Mouse (Mus musculus) neural tube, embryonic 12.5 days (tissue): ENCODE results near the gene Trim17. TPM values are rescaled to one million over a fixed set of nuclear protein-coding genes. Genes with fewer than 3 reads are reported as not detected.
A peak's percentile ranks its signal among the peaks of the same experiment; 100 is the strongest.

Source experiments
- ATAC-seq: fragments of 200-750 bp; cut with Nextera tagmentation; 2 replicates; pipeline ENCODE4 v1.8.0; 2017; ENCODE audit warnings: low read depth, mild to moderate bottlenecking, moderate TSS enrichment, moderate library complexity; ENCODE audit not compliant: low FRiP score
- H3K27ac ChIP-seq: fragments of 300-500 bp; sonication (generic); 2 replicates; pipeline ENCODE4 v1.5.1; 2016
- H3K27me3 ChIP-seq: fragments of 300-500 bp; sonication (generic); replicated peaks from 2 replicates; pipeline ENCODE4 v1.6.1; 2016; ENCODE audit warnings: mild to moderate bottlenecking
- H3K36me3 ChIP-seq: fragments of 300-500 bp; sonication (generic); 2 replicates; pipeline ENCODE4 v1.6.1; 2016; ENCODE audit warnings: mild to moderate bottlenecking
- H3K4me1 ChIP-seq: fragments of 300-500 bp; sonication (generic); 2 replicates; pipeline ENCODE4 v1.6.1; 2016
- H3K4me2 ChIP-seq: fragments of 300-500 bp; sonication (generic); replicated peaks from 2 replicates; pipeline ENCODE4 v1.6.1; 2016; ENCODE audit warnings: mild to moderate bottlenecking
- H3K4me3 ChIP-seq: fragments of 300-500 bp; sonication (generic); 2 replicates; pipeline ENCODE4 v1.5.1; 2016
- H3K9ac ChIP-seq: fragments of 300-500 bp; sonication (generic); 2 replicates; pipeline ENCODE4 v1.6.1; 2016; ENCODE audit warnings: mild to moderate bottlenecking
- H3K9me3 ChIP-seq: fragments of 300-500 bp; sonication (generic); 2 replicates; pipeline ENCODE4 v1.6.1; 2016; ENCODE audit warnings: mild to moderate bottlenecking
- WGBS: fragments of 180-500 bp; shearing (Covaris S2); methylation state at CpG from one replicate; pipeline ENCODE4 v1.1.7; 2016; 5-methylcytosine and 5-hydroxymethylcytosine counted together
- polyA plus RNA-seq: library from polyadenylated mRNA; unstranded; fragments of >200 nt; fragmentation: Nextera tagmentation; extraction: Ambion mirVana; gene quantifications from 2 replicates; pipeline ENCODE4 v1.2.1, GENCODE M21; 2016

The Trim17 gene
- 0.84 and 1.0 TPM in 2 replicates for polyA plus RNA-seq

DNA sequence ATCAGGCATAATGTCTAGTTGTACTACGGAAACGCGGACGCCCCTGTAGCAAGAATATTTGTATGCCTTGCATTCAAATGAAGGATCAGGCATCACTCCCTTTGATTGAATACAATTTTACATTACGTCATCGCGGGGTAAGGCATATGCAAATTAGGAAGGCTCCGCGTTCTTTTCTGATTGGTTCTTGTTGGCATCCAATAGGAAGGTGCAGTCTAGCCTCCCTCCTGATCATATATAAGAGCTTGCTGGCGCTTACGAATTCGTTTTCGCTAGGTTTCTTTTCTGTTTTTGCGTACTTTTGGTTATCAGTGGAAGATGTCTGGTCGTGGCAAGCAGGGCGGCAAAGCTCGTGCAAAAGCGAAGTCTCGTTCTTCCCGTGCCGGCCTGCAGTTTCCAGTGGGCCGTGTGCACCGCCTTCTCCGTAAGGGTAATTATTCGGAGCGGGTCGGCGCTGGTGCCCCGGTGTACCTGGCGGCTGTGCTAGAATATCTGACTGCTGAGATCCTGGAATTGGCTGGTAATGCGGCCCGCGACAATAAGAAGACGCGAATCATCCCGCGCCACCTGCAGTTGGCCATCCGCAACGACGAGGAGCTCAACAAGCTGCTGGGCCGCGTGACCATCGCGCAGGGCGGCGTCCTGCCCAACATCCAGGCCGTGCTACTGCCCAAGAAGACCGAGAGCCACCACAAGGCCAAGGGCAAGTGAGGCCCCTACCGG, at the start of gene Trim17, which contains the start of gene Hist3h2a:
Gene Trim17, plus strand, starts transcription at position 266 of the 723 bp plus-strand sequence.
Gene Hist3h2a, plus strand, starts transcription at position 266 of the 723 bp plus-strand sequence.
- WGBS = under 1% methylated on average over 49 of the region's 49 CpGs

DNA sequence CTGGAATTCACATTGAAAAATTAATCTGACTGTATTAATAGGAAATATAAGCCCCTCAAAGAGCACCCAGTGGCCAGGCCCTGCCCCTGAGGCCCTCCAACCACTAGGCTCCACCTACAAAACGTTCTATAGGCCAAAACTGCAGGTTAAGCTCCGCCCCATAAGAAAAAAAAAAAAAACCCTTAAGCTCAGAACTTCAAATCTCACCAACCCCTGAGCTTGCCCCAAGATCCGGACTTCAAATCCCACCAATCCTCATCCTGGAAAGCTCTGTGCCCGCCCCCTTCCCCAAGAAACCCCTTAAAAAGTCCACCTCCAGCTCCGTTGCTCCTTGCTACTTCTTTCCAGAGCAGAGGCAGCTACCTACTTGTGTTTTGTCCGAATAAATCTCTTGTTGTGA, 49.6 kb upstream of the Trim17 start:
- no peaks in the 10 kb centered on the region for H3K27me3 ChIP-seq
- no peaks in the 10 kb centered on the region for H3K9me3 ChIP-seq
- no peak overlapping the region for H3K9ac ChIP-seq
- H3K4me1 ChIP-seq = peaks cover 6% of the 10 kb centered on the region; the same call in 1 of the 2 replicates
- H3K36me3 ChIP-seq = peaks cover 13% of the 10 kb centered on the region
- 51% methylated on average over 6 of the region's 6 CpGs for WGBS
- H3K4me2 ChIP-seq = 0 out of 2 replicates have a peak overlapping the region, but pooled peaks have one; percentile 88
- H3K27ac ChIP-seq = no peak overlapping the region
- ATAC-seq = no peak
- no peak overlapping the region for H3K4me3 ChIP-seq

More for the DNA sequence above, at the start of gene Trim17, which contains the start of gene Hist3h2a:
- H3K9me3 ChIP-seq = no peaks in the 10 kb centered on the region
- H3K4me1 ChIP-seq = peaks cover 31% of the 10 kb centered on the region
- peak within 1 kb of the TSS; percentile 87 for H3K9ac ChIP-seq
- peak within 1 kb of the TSS; percentile 71 for H3K4me3 ChIP-seq
- H3K27me3 ChIP-seq = no peaks in the 10 kb centered on the region
- H3K27ac ChIP-seq = peak within 1 kb of the TSS; percentile 98
- peak within 1 kb of the TSS; percentile 91 for H3K4me2 ChIP-seq
- peak; percentile 90 for ATAC-seq
- H3K36me3 ChIP-seq = peaks cover 10% of the 10 kb centered on the region; the same call in 1 of the 2 replicates

DNA sequence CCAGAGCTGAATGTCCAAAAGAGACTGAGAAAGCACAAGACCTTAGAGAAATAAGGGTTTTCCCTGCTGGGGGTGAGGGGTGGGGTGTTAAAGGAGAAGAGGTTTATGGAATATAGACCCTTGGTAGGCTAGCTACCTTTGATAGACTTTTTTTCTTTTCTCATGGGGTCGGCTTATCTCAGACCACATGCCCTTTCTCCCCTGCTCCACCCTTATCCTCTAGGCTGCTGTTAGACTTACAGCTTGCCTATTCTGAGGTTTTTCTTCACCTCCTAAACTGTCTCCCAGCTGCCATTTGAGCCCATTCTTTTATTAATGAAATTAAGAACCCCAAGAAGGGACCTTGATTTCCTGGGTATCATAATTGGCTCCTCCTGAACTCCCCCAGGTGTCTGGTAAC, 40.7 kb upstream of the Trim17 start:
- no peak for ATAC-seq
- H3K27ac ChIP-seq = no peak overlapping the region
- no peaks in the 10 kb centered on the region for H3K9me3 ChIP-seq
- H3K4me1 ChIP-seq = peaks cover 3% of the 10 kb centered on the region; the same call in 1 of the 2 replicates
- H3K4me3 ChIP-seq = no peak overlapping the region
- H3K36me3 ChIP-seq = no peaks in the 10 kb centered on the region
- H3K9ac ChIP-seq = no peak overlapping the region
- 0 out of 2 replicates have a peak overlapping the region, but pooled peaks have one; percentile 56 for H3K4me2 ChIP-seq
- no peaks in the 10 kb centered on the region for H3K27me3 ChIP-seq
- 94% methylated on average over 1 of the region's 1 CpGs for WGBS

DNA sequence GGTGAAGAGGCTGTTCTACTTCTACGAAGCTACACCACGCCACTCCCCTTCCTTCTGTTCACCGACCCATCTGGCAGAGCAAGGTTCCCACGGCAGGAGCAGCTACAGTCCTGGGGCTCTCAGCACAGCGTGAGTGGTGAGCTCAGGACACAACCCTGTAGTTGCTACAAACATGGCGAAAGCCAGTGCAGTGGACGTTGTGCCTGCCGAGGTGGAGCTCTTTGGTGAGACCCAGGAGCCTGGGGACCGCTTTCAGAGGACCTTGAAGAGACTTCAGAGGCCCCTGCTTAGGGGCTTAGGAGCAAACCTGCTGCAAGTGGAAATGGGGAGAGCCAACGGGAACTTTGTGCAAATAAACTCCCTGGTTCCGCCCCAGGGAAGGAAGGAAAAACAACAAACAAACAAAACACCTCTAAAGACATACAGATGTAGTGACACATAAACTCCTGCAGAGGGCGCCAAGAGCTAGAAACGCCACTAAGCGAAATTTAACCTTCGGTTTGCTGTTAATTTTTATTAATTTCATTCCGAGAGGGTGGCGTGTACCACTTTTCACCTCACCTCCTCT, 39.9 kb upstream of the Trim17 start:
- Histone ChIP-seq H3K27ac (no peak overlapping the region), H3K9me3 (no peaks in the 10 kb centered on the region), H3K4me1 (peaks cover 3% of the 10 kb centered on the region; the same call in 1 of the 2 replicates), H3K9ac (peak overlapping the region; percentile 0; the same call in 1 of the 2 replicates), H3K36me3 (no peaks in the 10 kb centered on the region), H3K4me3 (peak overlapping the region; percentile 16; the same call in 1 of the 2 replicates), H3K4me2 (peak overlapping the region; percentile 56), H3K27me3 (no peaks in the 10 kb centered on the region)
- no peak for ATAC-seq
- 28% methylated on average over 17 of the region's 17 CpGs for WGBS

DNA sequence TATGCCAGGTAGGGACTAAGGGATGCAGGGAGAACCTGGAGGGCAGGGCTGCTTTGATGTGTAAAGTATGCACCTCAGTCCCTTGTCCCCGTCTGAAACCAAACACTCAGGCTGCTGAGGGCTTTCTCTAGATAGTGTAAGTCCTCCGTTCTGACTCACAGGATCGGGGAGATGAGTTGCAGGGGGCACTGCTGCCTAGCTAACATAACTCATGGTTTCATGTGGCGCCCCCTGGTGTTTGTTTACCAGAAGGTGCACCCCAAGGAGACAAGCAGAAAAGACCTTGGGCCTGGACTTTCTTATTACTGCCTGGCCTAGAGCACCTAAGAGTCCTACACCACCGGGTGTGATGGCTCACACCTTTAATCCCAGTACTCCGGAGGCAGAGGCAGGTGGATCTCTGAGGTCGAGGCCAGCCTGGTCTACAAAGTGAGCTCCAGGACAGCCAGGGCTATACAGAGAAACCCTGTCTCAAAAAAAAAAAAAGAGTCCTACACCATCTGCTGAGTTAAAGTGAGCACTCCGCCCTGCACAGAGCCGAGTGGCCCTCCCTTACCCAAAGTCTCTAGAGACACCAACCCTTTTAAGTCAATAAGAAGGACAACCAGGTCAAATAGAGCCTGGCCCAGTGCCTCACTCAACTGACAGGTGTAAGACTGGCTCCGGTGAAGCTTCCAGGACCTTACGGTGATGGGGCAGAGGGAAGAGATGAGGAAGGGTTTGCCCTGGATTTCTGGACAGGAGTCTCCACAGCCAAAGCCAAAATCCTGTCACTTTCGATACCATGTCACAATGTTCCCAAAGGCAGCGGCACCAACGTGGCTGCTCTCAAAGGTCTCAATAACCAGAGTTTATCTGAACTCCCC, 37.4 kb upstream of the Trim17 start:
- no peak for ATAC-seq
- H3K36me3 ChIP-seq = no peaks in the 10 kb centered on the region

DNA sequence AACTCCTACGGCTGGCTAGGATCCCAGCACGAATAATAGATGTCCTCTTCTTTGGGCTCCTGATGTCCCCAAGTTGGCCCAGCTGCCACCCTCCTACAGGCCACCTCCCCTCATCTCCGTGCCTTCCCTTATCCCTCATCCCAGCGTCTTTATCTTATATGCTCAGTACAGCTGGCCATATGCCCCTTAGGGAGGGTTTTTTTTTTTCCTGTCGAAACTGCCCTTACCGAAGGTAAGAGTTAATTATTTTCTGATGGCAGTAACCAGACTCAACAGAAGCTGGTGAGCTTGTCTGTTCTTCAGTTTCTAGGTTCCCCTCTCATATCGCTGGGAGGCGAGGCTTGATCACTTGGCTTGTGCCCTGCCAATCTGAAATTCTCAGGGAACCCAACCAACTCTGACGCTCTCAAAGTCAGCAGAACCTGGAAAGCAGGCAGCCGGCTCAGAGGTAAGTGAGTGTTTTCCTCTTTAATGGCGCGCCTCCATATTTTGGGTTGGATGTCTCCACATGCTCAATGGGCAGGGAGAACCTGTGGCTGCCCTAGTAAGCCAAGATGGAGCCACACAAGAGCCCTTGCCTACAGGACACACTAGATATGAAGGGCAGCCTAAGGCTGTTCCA, 36.6 kb upstream of the Trim17 start, which contains the start of gene Btnl10:
Gene Btnl10, plus strand, starts transcription at position 164 of the 622 bp plus-strand sequence.
- H3K4me1 ChIP-seq = peaks cover 3% of the 10 kb centered on the region; the same call in 1 of the 2 replicates
- no peak within 1 kb of the TSS for H3K27ac ChIP-seq
- H3K4me3 ChIP-seq = no peak within 1 kb of the TSS
- no peak for ATAC-seq
- H3K9me3 ChIP-seq = no peaks in the 10 kb centered on the region
- H3K4me2 ChIP-seq = no peak within 1 kb of the TSS
- WGBS = 89% methylated on average over 12 of the region's 12 CpGs
- H3K36me3 ChIP-seq = no peaks in the 10 kb centered on the region
- H3K27me3 ChIP-seq = no peaks in the 10 kb centered on the region
- no peak within 1 kb of the TSS for H3K9ac ChIP-seq

More for the DNA sequence above, 37.4 kb upstream of the Trim17 start:
- H3K4me3 ChIP-seq = no peak overlapping the region
- H3K27ac ChIP-seq = no peak overlapping the region
- H3K27me3 ChIP-seq = no peaks in the 10 kb centered on the region
- H3K9ac ChIP-seq = no peak overlapping the region
- WGBS = 57% methylated on average over 14 of the region's 14 CpGs
- no peak overlapping the region for H3K4me2 ChIP-seq
- H3K4me1 ChIP-seq = peaks cover 3% of the 10 kb centered on the region; the same call in 1 of the 2 replicates
- no peaks in the 10 kb centered on the region for H3K9me3 ChIP-seq

DNA sequence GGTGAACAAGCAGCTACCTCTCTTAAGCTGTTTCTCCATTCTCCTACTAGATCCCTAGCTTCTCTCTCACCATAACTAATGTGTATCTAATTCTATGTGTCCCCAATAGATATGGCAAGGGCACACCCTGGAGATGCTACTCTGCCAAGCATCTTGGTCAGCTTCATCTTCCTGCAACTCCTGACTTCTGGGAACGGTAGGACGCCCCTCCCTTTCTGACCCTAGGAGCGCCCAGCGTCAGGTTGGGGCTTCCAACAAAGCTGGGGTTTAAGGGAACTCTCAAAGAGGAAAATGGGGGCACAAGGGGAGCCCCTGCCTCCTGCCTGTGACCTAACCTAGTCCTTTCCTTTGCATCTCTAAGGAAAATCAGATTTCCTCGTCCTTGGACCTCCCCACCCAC, 35.7 kb upstream of the Trim17 start:
- 80% methylated on average over 5 of the region's 5 CpGs for WGBS

DNA sequence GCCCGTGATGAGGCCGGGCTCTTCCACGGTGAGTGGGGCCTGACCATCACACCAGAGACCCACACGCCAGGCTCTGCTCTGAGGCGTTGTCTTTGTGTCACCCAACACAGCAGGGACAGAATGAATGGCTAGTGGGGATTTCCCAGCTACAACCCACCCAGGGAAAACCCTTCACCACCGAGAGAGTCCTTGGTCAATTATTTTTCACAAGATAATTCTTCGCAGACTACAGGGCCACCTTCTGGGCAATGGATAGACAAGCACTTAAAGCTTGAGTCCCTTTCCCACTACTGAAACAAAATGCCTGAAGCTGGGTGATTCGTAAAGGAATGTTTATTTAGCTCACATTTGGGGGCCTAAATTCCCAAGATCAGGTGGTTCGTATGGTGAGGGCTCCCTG, 32.1 kb upstream of the Trim17 start:
- Histone ChIP-seq H3K4me2 (no peak overlapping the region), H3K27me3 (no peaks in the 10 kb centered on the region)
- 82% methylated on average over 9 of the region's 9 CpGs for WGBS

More for the DNA sequence above, 35.7 kb upstream of the Trim17 start:
- Histone ChIP-seq H3K27me3 (no peaks in the 10 kb centered on the region), H3K4me2 (no peak overlapping the region), H3K4me1 (peaks cover 3% of the 10 kb centered on the region; the same call in 1 of the 2 replicates), H3K36me3 (no peaks in the 10 kb centered on the region), H3K9me3 (no peaks in the 10 kb centered on the region), H3K27ac (no peak overlapping the region), H3K9ac (no peak overlapping the region), H3K4me3 (no peak overlapping the region)
- no peak for ATAC-seq

DNA sequence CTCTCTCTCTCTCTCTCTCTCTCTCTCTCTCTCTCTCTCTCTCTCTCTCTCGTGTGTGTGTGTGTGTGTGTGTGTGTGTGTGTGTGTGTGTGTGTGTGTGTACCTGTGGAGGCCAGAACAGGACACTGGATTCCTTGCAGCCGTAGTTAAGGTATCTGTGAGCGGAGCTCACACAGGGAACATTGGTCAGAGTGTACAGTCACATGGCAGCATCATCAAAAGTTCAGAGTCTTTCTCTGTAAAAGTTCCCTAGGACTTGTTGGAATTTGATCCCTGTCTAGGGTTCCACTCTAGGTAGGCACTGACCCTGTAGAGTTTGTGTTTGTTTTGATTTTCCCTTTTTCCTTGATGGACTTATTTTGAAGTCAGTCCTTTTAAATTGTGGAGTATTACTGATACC, 27.8 kb upstream of the Trim17 start:
- ATAC-seq = no peak
- 83% methylated on average over 2 of the region's 3 CpGs for WGBS
- no peak overlapping the region for H3K4me3 ChIP-seq

More for the DNA sequence above, 32.1 kb upstream of the Trim17 start:
- Histone ChIP-seq H3K4me3 (no peak overlapping the region), H3K9me3 (no peaks in the 10 kb centered on the region), H3K27ac (no peak overlapping the region), H3K36me3 (no peaks in the 10 kb centered on the region), H3K9ac (no peak overlapping the region), H3K4me1 (no peaks in the 10 kb centered on the region)
- ATAC-seq = no peak

DNA sequence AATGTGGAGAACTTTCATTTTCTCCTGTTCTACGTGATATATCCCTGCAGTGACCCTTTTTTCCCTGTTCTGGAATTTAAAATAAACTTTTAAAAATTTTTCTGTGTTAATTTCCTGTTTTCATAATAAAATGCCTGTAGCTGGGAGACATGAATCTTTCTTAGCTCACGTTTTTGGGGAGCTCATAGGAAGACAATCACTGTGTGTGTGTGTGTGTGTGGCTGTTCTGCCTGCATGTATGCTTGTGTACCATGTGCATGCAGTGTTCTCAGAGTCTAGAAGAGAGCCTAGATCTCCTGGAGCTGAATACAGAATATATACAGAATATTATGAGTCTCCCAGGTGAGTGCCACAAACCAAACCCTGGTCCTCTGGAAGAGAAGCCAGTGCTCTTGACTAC, 27.4 kb upstream of the Trim17 start:
- Histone ChIP-seq H3K36me3 (peaks cover 11% of the 10 kb centered on the region), H3K4me2 (no peak overlapping the region), H3K9ac (no peak overlapping the region), H3K4me1 (no peaks in the 10 kb centered on the region), H3K27ac (no peak overlapping the region), H3K9me3 (no peaks in the 10 kb centered on the region), H3K27me3 (no peaks in the 10 kb centered on the region), H3K4me3 (no peak overlapping the region)
- ATAC-seq = no peak
- WGBS = 77% methylated on average over 2 of the region's 2 CpGs

More for the DNA sequence above, 27.8 kb upstream of the Trim17 start:
- Histone ChIP-seq H3K4me2 (no peak overlapping the region), H3K27ac (no peak overlapping the region), H3K36me3 (peaks cover 7% of the 10 kb centered on the region), H3K9ac (no peak overlapping the region), H3K9me3 (no peaks in the 10 kb centered on the region), H3K27me3 (no peaks in the 10 kb centered on the region), H3K4me1 (no peaks in the 10 kb centered on the region)
